Mouse (Mus musculus): Measurements from ENCODE around the gene Ccdc183.
A peak's percentile ranks its signal among the peaks of the same experiment; 100 is the strongest.

Gene Ccdc183

GRCm38 (mm10) chr2:25577951-25578795 lies 39.3 kb downstream of the Ccdc183 start:
- no peak for DNase-seq (ENCODE audit: low read depth in 1 of 2, low spot score in 2 of 2)

GRCm38 (mm10) chr2:25576965-25577891 lies 40.2 kb downstream of the Ccdc183 start:
- no peak for DNase-seq (ENCODE audit: low read depth in 1 of 2, low spot score in 2 of 2)

GRCm38 (mm10) chr2:25576028-25576850 lies 41.2 kb downstream of the Ccdc183 start:
- no peak for DNase-seq (ENCODE audit: low read depth in 1 of 2, low spot score in 2 of 2)

GRCm38 (mm10) chr2:25575432-25576027 lies 41.9 kb downstream of the Ccdc183 start:
- no peak for DNase-seq (ENCODE audit: low read depth in 1 of 2, low spot score in 2 of 2)

- DNase-seq (ENCODE audit: low read depth in 1 of 2, low spot score in 2 of 2), result peak; percentile 84 to 95
Observed at GRCm38 (mm10) chr2:25574579-25575431, 42.7 kb downstream of the Ccdc183 start, which contains the start of the genes Mamdc4 and Phpt1. Mamdc4 (minus strand) TSS chr2:25574845. Phpt1 (minus strand) TSS chr2:25575224.

- no peak for DNase-seq (ENCODE audit: low read depth in 1 of 2, low spot score in 2 of 2)
Observed at GRCm38 (mm10) chr2:25574136-25574535, 43.3 kb downstream of the Ccdc183 start.

- DNase-seq (ENCODE audit: low read depth in 1 of 2, low spot score in 2 of 2), result no peak
Observed at GRCm38 (mm10) chr2:25573068-25573467, 44.4 kb downstream of the Ccdc183 start.

- no peak for DNase-seq (ENCODE audit: low read depth in 1 of 2, low spot score in 2 of 2)
Observed at GRCm38 (mm10) chr2:25571221-25571620, 46.3 kb downstream of the Ccdc183 start.

GRCm38 (mm10) chr2:25569323-25569722 lies 48.2 kb downstream of the Ccdc183 start:
- DNase-seq (ENCODE audit: low read depth in 1 of 2, low spot score in 2 of 2), result no peak

- no peak for DNase-seq (ENCODE audit: low read depth in 1 of 2, low spot score in 2 of 2)
Observed at GRCm38 (mm10) chr2:25568473-25569019, 48.9 kb downstream of the Ccdc183 start.

GRCm38 (mm10) chr2:25566558-25566957 lies 50.9 kb downstream of the Ccdc183 start:
- DNase-seq (ENCODE audit: low read depth in 1 of 2, low spot score in 2 of 2), result no peak

GRCm38 (mm10) chr2:25565741-25566140 lies 51.7 kb downstream of the Ccdc183 start:
- no peak for DNase-seq (ENCODE audit: low read depth in 1 of 2, low spot score in 2 of 2)

GRCm38 (mm10) chr2:25561946-25562345 lies 55.5 kb downstream of the Ccdc183 start:
- no peak for DNase-seq (ENCODE audit: low read depth in 1 of 2, low spot score in 2 of 2)

- no peak for DNase-seq (ENCODE audit: low read depth in 1 of 2, low spot score in 2 of 2)
Observed at GRCm38 (mm10) chr2:25560551-25560950, 56.9 kb downstream of the Ccdc183 start.

GRCm38 (mm10) chr2:25558774-25559173 lies 58.7 kb downstream of the Ccdc183 start:
- no peak for DNase-seq (ENCODE audit: low read depth in 1 of 2, low spot score in 2 of 2)

Data from monocyte, adult 2 months (primary cell).